Mouse (Mus musculus) layer of hippocampus, adult 8-10 months (tissue): ENCODE measurements around the gene Tlr11. TPM values are rescaled to one million over a fixed set of nuclear protein-coding genes. Genes with fewer than 3 reads are reported as not detected.

Experiments
- DNase-seq, 2 experiments: peaks; one replicate each; pipeline ENCODE4 v3.0.0; 2022; ENCODE audit warnings: low spot score in 2 of 2
- total RNA-seq, 4 experiments: library from RNA; stranded (reverse); gene quantifications; 2 replicates each; pipeline ENCODE4 v1.2.4; 2022

Gene Tlr11
- not detected for total RNA-seq

DNA sequence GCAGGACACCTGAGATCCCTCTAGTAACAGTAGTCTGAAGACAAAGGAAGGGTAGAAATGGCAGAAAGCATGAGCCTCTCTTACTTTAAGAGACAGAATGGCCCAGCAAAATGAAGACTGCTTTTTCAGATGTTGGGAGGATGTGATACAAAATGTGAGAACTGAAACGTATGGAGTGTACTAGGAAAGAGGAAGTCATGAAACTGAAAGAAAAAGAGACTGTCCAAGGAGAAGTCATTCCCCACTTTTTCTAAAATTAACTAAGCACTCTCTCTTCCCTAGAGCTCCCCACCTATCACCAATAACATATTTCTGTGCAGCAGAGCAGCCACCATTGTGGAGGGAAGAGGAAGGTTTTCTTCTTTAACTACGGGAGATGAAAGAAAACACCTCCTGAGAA, at the start of gene Tlr11:
Gene Tlr11 (plus strand): TSS at position 322 of the 400 bp plus-strand sequence.
- no peak for DNase-seq

DNA sequence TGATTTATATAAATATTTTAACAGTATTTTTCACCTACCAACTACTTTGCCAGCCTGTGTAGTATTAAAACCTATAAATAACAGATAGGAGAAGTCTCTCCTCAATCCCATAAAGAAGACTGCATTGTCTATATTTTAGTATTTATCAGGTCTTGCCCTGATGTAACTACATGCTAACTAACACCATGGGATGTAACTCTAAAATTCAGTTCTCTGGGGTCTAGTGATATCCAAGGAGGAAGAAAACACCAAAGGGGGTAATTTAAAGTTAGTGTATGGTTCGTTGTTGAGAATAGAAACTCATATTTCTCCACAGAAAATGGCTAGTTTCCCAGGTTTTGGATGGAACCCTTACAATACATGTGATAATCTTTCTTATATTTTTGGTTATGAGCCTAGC, 31.1 kb upstream of the Tlr11 start, which contains the start of gene Olfr734:
Gene Olfr734 (minus strand): TSS at position 101 of the 400 bp plus-strand sequence.
- no peak for DNase-seq

DNA sequence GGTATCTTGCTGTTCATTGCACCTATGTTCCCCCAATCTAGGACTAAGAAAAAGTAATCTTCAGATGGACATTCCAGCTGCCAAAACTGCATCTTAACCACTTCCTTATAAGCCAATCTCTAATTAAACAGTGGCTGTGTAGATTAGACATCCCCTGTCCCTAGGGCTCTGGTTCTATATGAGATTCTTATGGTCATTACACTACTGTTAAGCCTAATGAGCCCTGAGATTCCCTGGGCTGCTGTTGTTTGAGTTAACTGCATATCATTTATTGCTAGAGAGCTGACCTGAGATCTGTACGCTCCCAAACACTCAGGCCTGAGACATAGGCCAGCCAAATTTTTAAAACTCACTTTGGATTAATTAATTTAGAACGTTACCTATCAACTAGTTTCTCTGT, 8.9 kb upstream of the Tlr11 start, which contains the start of gene Olfr735:
Gene Olfr735 (minus strand): TSS at position 77 of the 400 bp plus-strand sequence.
- DNase-seq: no peak

DNA sequence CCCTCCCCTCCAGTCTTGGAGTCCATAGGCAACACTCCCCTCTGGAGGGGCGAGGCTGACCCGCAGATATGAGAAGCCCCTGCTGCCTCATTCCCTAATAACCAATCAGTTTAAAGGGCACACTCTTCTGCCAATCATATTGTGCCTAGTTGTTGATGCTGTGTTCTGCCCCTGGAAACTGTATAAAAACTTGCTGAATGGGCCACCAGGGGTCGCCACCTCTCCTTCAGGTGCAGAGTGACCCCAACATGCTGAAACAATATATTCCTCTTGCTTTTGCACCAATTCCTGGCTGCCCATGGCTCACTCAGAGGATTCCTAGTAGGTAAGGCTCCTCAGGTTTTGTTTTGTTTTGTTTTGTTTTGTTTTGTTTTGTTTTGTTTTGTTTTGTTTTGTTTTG, 5.3 kb upstream of the Tlr11 start:
- no peak for DNase-seq

DNA sequence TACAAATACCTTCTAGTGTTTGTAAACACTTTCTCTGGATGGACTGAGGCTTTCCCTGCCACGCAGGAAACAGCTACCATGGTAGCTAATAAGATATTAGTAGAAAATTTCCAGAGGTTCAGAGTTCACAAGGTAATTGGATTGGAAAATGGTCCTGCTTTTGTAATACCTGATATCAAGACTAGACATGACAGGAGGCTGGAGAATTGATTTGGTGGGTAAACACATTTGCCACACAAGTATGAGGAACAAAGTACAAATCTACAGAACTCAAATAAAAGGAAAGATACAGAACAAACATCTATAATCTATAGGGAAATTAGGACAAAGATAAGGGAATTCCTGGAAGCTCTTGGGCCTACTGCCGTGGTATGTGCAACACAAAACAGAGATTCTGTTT, 989 bp upstream of the Tlr11 start:
- no peak for DNase-seq

DNA sequence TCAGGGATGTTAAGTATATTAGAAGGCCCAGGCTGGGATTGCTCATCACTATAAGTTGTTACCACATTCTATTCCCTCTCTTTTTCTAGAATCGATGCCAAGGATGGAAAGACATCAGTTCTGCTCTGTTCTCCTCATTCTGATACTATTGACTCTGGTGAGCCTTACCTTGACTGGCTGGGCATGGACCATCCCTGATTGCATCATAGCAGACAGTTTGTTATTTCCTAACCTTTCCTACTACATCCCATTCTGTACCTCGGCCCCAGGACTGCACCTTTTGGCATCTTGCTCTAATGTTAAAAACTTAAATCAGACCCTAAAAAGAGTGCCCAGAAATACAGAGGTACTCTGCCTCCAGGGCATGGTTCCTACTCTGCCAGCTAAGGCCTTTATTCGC, 2.8 kb downstream of the Tlr11 start:
- no peak for DNase-seq

DNA sequence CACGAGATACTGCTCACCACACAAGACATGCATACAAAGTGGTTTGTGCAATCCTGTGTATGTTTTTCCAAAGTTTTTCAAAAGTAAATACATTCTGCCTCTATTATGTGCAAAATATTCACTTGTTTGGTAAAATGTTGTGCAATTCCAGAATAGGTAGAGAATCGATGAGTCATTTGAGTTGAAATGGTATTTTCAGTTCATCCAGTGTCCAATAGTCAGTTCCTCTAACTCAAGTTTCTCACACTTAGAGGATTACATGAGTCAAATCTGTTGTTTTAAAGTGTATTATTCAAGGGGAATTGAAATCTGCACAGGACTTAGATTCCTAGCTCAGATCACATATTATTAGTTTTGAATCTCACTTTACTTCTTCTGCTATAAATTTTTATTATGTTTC, 5.8 kb downstream of the Tlr11 start:
- no peak for DNase-seq

DNA sequence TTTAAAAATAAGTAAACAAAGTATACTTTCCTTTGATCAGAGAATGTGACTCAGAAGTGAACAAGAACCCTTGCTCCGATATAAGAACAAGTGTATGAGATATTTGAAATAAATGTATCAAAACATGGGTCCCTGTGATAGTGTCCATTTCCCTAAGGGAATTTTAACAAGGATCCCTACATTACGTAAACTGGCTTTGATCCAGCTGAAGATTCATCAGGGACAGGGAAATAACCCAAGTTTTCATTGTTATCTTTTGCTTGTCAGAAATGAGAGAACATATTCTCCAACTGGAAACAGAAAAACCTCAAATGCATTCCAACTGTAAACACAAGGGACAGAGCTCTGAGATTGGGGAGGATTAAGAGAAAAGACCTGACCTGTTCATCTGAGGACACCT, 23.1 kb downstream of the Tlr11 start, which contains the start of gene Olfr736:
Gene Olfr736 (plus strand): TSS at position 301 of the 400 bp plus-strand sequence.
- no peak for DNase-seq

DNA sequence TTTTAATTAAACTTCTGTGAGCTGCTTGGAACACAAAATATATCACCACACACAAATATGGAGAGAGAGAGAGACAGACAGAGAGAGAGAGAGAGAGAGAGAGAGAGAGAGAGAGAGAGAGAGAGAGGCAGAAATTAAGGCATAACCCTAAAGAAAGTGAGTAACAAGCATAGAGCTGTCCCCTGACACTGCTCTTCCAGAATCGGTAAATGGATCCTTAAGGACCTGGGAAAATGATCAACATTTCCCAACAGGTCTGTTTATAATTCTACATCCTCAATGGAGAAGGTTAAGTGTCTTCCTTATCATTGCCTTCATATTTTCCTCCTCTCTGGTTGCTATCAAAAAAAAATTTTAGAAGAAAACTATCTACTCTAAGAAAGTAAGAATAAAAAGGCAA, 49.6 kb downstream of the Tlr11 start, which contains the start of gene Olfr738:
Gene Olfr738 (plus strand): TSS at position 301 of the 400 bp plus-strand sequence.
- DNase-seq: no peak

Other genes with a start within 250 kb of the Tlr11 start
- gene Olfr727, start 234.7 kb upstream of the Tlr11 start, total RNA-seq: not detected
- gene Olfr728, start 215.2 kb upstream of the Tlr11 start, total RNA-seq: not detected
- gene Olfr729, start 205.0 kb upstream of the Tlr11 start, total RNA-seq: not detected
- gene Olfr730, start 169.7 kb upstream of the Tlr11 start, total RNA-seq: not detected
- gene Olfr731, start 116.0 kb upstream of the Tlr11 start, total RNA-seq: not detected
- gene Olfr732, start 73.7 kb upstream of the Tlr11 start, total RNA-seq: not detected
- not detected for gene Olfr733, start 56.4 kb upstream of the Tlr11 start, total RNA-seq
- not detected for gene Olfr734, start 31.2 kb upstream of the Tlr11 start, total RNA-seq
- gene Olfr735, start 9.0 kb upstream of the Tlr11 start, total RNA-seq: not detected
- not detected for gene Olfr736, start 23.2 kb downstream of the Tlr11 start, total RNA-seq
- not detected for gene Olfr738, start 49.7 kb downstream of the Tlr11 start, total RNA-seq
- not detected for gene Olfr739, start 60.7 kb downstream of the Tlr11 start, total RNA-seq
- gene Olfr740, start 87.6 kb downstream of the Tlr11 start, total RNA-seq: not detected
- not detected for gene Olfr741, start 114.8 kb downstream of the Tlr11 start, total RNA-seq
- not detected for gene Olfr742, start 145.7 kb downstream of the Tlr11 start, total RNA-seq
- gene Olfr743, start 163.9 kb downstream of the Tlr11 start, total RNA-seq: not detected